Mouse (Mus musculus) kidney, adult 2 months (tissue): Measurements from ENCODE around the gene Sdk1.

Experiments
- CTCF ChIP-seq: fragments of 200-500 bp; conservative IDR thresholded peaks from 2 replicates; pipeline ENCODE4 v1.5.1; 2011; ENCODE audit warnings: low read depth, mild to moderate bottlenecking, control low read depth, low read length, moderate library complexity, mixed read lengths; ENCODE audit not compliant: insufficient read depth, insufficient read length
- POLR2A ChIP-seq: fragments of 200-500 bp; IDR thresholded peaks from one replicate; pipeline ENCODE4 v1.6.1; 2011; ENCODE audit warnings: low read depth, low read length, control low read depth

DNA sequence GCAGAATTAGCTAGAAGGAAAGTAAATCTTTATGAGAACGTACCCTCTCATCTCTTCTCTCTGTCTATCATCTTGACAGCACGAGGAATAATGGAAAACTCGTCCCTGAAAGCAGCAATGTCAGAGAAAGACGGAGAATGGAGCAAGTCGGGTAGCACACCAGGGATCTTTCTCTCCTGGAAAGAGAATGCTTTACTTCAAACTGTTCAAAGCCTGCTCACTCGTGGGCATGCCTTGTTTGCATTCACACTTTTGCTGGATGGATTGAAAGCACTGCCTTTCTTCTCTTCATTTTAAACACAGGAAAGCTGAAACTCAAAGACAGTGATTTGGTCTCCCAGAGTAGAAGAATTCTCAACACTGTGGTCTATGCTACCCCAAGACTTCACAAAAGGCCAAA, 1020.8 kb downstream of the Sdk1 start:
- TF ChIP-seq POLR2A (no peak), CTCF (no peak)
